Mouse (Mus musculus) CH12F3 (cell line): ENCODE results near the gene Abca8b.

Experiments
- in situ Hi-C: fragments of 300-500 bp; cut with MboI; formaldehyde crosslinking; loops from 2 replicates; pipeline ENCODE4 v1.14.3; 2020; ENCODE audit warnings: low sequenced_read_pairs

The Abca8b gene

GRCm38 (mm10) chr11:109884126-109884525 is 111.5 kb downstream of the Abca8b start:
- in situ Hi-C loops = no loop called here
